Mouse (Mus musculus): ENCODE measurements around the gene Hoxa11. TPM values are rescaled to one million over a fixed set of nuclear protein-coding genes. Genes with fewer than 3 reads are reported as not detected.

The Hoxa11 gene
- polyA plus RNA-seq, 1 experiment from 2014 or later, result not detected

DNA sequence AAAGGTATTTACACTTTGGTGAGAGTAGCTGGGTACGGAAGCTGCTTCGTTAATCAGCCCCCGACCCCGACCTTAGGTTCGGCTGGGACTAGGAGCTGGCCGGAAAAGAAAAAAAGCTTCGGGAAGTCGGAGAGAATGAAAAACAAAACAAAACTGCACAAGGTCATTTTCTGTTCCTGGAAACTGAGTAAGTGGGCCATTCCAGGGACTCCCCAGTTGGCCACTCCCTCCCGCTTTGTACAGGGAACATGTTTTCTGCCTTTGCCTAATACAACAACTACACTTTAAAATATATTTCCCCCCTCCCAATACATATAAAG lies 21.0 kb upstream of the Hoxa11 start:
- TF ChIP-seq EP300 (IDR thresholded peaks at IDR 0.05), result no peak
- TF ChIP-seq CTCF (IDR thresholded peaks at IDR 0.05), result no peak
- H3K27ac ChIP-seq (ENCODE audit: low read length), result no peak overlapping the region
- peaks cover 89% of the 10 kb centered on the region for H3K27me3 ChIP-seq (replicated peaks; ENCODE audit: insufficient read depth, low read length)
- DNase-seq (ENCODE audit: low spot score) (no peak), ATAC-seq (no peak)
- H3K4me1 ChIP-seq (ENCODE audit: insufficient read depth, low read depth, low read length), result no peaks in the 10 kb centered on the region
- no peaks in the 10 kb centered on the region for H3K9me3 ChIP-seq (ENCODE audit: low read length)
- no peak overlapping the region for H3K4me2 ChIP-seq (replicated peaks; ENCODE audit: low read depth, low read length)
- H3K4me3 ChIP-seq (ENCODE audit: low read depth, low read length), result no peak overlapping the region
- H3K36me3 ChIP-seq (ENCODE audit: insufficient read depth, low read length), result no peaks in the 10 kb centered on the region
- H3K9ac ChIP-seq (replicated peaks; ENCODE audit: low read depth), result no peak overlapping the region
- 3% methylated on average over 9 of the region's 9 CpGs for WGBS

DNA sequence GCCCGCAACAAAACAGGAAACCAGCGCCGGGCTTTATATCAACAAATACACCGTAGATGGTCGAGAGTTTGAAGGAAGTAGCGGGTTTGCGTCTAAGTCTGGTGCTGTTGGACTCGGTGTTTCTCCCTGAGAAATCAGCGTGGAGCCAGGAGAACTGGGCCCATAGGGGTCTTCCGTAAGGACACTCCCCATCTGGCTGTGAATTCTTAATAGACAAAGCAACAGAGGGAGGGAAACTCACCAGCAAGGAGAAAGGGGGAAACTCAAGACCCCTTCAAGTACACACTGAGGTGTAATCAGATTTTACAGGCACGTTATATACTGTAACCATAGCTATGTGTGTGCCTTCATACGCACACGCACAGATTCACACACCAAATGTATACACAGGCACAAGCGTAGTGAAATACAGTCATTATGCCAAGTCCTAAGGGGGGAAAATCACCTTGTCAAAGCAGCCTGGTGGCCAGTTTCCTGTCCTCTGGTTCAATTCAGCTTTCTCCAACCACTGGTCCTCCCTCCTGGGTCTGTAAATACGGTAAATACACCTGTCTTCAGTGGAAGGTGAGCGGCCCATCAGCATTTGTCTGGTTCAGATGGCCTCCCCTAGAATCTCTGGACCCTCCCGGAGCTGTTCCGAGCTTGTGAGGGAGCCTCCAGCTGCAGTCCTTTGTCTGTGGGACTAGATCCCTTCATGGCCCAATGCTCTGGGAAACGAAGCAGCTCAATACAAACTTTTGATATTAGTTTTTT lies 20.5 kb upstream of the Hoxa11 start:
- DNase-seq (ENCODE audit: low spot score), result no peak
- H3K9ac ChIP-seq (replicated peaks; ENCODE audit: low read depth), result no peak overlapping the region

DNA sequence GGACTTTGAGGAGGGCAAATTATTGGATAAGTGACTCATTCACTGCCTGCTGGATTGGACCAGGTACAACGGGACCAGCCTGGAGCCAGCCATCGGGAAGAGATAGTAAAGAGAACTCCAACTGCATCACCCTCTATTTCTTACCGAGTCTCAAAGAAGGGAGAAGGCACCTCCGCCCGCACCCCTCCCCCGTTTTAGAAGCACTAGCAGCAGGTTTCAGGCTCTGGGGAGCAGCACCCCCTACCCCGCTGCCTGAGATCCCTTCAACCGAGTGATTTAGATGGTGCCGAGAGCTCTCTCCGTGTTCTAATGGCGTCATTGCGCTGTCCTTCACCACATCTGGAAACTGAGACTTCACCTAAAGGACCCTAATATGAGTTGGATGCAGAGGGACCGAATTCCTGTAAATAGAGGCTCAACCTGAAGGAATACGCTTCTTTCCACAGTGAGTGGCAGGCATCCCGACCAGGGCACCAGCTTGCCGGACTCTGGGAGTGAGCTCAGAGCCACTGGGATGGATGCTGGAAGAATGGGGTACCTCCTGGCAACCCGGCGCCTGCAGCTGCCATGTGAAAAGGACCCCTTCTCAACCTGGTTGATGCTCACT lies 19.8 kb upstream of the Hoxa11 start:
- no peak for ATAC-seq
- 2% methylated on average over 18 of the region's 18 CpGs for WGBS

More for the DNA sequence above, 20.5 kb upstream of the Hoxa11 start:
- under 1% methylated on average over 19 of the region's 19 CpGs for WGBS
- Histone ChIP-seq H3K4me3 (ENCODE audit: low read depth, low read length) (no peak overlapping the region), H3K27ac (ENCODE audit: low read length) (no peak overlapping the region), H3K27me3 (replicated peaks; ENCODE audit: insufficient read depth, low read length) (peaks cover 89% of the 10 kb centered on the region), H3K4me1 (ENCODE audit: insufficient read depth, low read depth, low read length) (no peaks in the 10 kb centered on the region), H3K4me2 (replicated peaks; ENCODE audit: low read depth, low read length) (no peak overlapping the region), H3K9me3 (ENCODE audit: low read length) (no peaks in the 10 kb centered on the region), H3K36me3 (ENCODE audit: insufficient read depth, low read length) (no peaks in the 10 kb centered on the region)
- ATAC-seq, result no peak
- TF ChIP-seq EP300 (IDR thresholded peaks at IDR 0.05) (no peak), CTCF (IDR thresholded peaks at IDR 0.05) (no peak)

DNA sequence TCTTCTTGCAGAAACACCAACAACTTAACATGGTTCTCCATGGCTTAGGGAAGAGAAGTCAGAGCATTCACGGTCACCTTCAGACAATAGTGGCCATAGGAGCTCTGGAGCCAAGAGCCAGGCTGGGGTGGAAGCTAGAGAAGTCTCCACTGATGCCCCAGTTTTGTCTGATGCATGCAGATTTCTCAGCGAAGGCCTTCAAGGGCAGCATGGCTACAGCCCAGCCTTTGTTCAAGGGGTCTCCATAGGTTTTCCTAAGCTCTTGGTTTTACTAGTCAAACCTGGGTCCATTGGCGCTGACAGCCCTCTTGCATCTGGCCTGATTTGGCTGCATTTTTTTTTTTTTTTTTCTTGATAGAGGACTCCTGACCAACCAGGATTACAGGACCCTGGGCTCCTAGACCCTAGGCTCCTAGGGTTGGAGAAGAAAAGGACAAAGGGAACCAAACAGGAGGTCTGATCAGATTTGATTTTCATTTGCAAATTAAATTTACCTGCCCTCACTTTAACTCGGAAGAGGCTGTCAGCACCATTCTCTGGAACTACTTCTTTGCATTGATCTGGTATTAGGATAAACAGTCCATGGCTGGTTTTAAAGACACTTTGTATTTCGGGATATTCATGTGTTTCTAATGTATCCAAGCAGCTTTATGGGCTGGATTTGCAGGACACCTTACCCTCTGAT lies 18.6 kb upstream of the Hoxa11 start:
- TF ChIP-seq EP300 (IDR thresholded peaks at IDR 0.05) (no peak), CTCF (IDR thresholded peaks at IDR 0.05) (no peak)
- H3K9ac ChIP-seq (replicated peaks; ENCODE audit: low read depth), result no peak overlapping the region
- H3K4me1 ChIP-seq (ENCODE audit: insufficient read depth, low read depth, low read length), result no peaks in the 10 kb centered on the region
- H3K9me3 ChIP-seq (ENCODE audit: low read length), result no peaks in the 10 kb centered on the region
- 6% methylated on average over 5 of the region's 5 CpGs for WGBS
- DNase-seq (ENCODE audit: low spot score), result no peak
- H3K4me3 ChIP-seq (ENCODE audit: low read depth, low read length), result no peak overlapping the region
- H3K4me2 ChIP-seq (replicated peaks; ENCODE audit: low read depth, low read length), result no peak overlapping the region
- H3K36me3 ChIP-seq (ENCODE audit: insufficient read depth, low read length), result no peaks in the 10 kb centered on the region
- no peak for ATAC-seq
- H3K27ac ChIP-seq (ENCODE audit: low read length), result no peak overlapping the region
- H3K27me3 ChIP-seq (replicated peaks; ENCODE audit: insufficient read depth, low read length), result peaks cover 84% of the 10 kb centered on the region

More for the DNA sequence above, 19.8 kb upstream of the Hoxa11 start:
- TF ChIP-seq EP300 (IDR thresholded peaks at IDR 0.05) (no peak), CTCF (IDR thresholded peaks at IDR 0.05) (no peak)
- Histone ChIP-seq H3K4me3 (ENCODE audit: low read depth, low read length) (no peak overlapping the region), H3K4me1 (ENCODE audit: insufficient read depth, low read depth, low read length) (no peaks in the 10 kb centered on the region), H3K36me3 (ENCODE audit: insufficient read depth, low read length) (no peaks in the 10 kb centered on the region), H3K27me3 (replicated peaks; ENCODE audit: insufficient read depth, low read length) (peaks cover 87% of the 10 kb centered on the region), H3K27ac (ENCODE audit: low read length) (no peak overlapping the region), H3K9ac (replicated peaks; ENCODE audit: low read depth) (no peak overlapping the region), H3K9me3 (ENCODE audit: low read length) (no peaks in the 10 kb centered on the region), H3K4me2 (replicated peaks; ENCODE audit: low read depth, low read length) (no peak overlapping the region)
- no peak for DNase-seq (ENCODE audit: low spot score)

DNA sequence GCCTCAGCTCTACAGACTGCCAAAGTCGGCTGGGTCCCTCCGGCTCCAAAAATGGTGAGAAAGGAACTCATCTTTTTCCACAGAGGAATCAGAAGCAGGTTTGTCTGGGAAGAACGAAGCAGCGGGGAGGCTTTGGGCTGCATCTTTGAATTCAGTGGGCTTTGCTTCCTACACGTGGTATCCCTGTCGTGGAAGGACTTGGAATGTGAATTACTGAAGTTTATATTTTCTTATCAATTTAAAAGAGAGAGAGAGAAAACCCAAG lies 17.6 kb upstream of the Hoxa11 start:
- Histone ChIP-seq H3K4me1 (ENCODE audit: insufficient read depth, low read depth, low read length) (no peaks in the 10 kb centered on the region), H3K9ac (replicated peaks; ENCODE audit: low read depth) (no peak overlapping the region), H3K9me3 (ENCODE audit: low read length) (no peaks in the 10 kb centered on the region), H3K4me3 (ENCODE audit: low read depth, low read length) (no peak overlapping the region), H3K4me2 (replicated peaks; ENCODE audit: low read depth, low read length) (no peak overlapping the region), H3K36me3 (ENCODE audit: insufficient read depth, low read length) (no peaks in the 10 kb centered on the region), H3K27me3 (replicated peaks; ENCODE audit: insufficient read depth, low read length) (peaks cover 84% of the 10 kb centered on the region), H3K27ac (ENCODE audit: low read length) (no peak overlapping the region)
- WGBS, result 2% methylated on average over 6 of the region's 6 CpGs
- no peak for TF ChIP-seq EP300 (IDR thresholded peaks at IDR 0.05)
- TF ChIP-seq CTCF (IDR thresholded peaks at IDR 0.05), result no peak
- DNase-seq (ENCODE audit: low spot score) (no peak), ATAC-seq (no peak)

DNA sequence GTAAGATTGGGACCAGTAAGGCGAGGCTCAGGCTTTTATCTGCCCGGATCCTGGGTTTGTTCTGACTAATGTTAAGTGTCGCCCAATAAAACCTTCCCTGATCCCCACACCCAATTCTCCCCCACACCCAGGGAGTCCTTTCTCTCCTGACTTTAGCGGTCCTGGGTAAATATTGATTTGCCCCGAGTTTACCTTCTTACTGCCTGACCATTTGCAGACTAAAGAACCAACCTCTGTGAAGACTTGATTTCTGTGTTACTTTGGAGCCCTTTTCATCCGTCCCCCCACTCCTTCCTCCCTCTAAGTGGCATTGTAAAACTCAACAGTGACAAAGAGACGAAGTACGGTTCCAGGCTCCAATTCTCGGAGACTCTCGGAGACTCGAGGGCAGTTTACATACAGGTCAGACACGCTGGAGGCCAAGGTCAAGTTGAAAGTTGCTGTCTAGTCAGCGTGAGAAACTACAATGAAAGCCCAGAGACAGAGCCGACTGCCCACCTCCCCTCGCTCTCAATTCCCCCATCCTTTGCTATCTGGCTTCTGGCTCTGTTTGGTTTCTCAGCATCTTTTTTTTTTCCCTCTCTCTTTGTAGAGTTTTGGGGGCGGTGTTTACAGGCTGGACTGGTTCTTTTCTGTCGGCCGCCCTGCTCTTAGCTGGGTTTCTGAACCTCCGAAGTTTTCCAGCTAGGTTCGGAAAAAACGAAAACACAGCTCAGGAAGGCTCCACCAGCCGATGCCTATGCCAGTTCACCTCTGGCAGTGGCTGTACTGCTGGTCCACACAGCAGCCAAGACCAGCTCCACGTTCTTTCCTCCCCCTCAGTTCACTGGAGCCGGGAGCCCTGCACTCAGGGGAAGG lies 17.1 kb upstream of the Hoxa11 start:
- no peak for DNase-seq (ENCODE audit: low spot score)
- Histone ChIP-seq H3K27ac (ENCODE audit: low read length) (no peak overlapping the region), H3K9me3 (ENCODE audit: low read length) (no peaks in the 10 kb centered on the region), H3K9ac (replicated peaks; ENCODE audit: low read depth) (no peak overlapping the region), H3K27me3 (replicated peaks; ENCODE audit: insufficient read depth, low read length) (peaks cover 82% of the 10 kb centered on the region), H3K4me2 (replicated peaks; ENCODE audit: low read depth, low read length) (no peak overlapping the region), H3K36me3 (ENCODE audit: insufficient read depth, low read length) (no peaks in the 10 kb centered on the region), H3K4me3 (ENCODE audit: low read depth, low read length) (peak overlapping the region; percentile 3; the same call in 1 of the 2 replicates), H3K4me1 (ENCODE audit: insufficient read depth, low read depth, low read length) (no peaks in the 10 kb centered on the region)
- no peak for TF ChIP-seq EP300 (IDR thresholded peaks at IDR 0.05)
- no peak for TF ChIP-seq CTCF (IDR thresholded peaks at IDR 0.05)
- no peak for ATAC-seq
- WGBS, result 5% methylated on average over 24 of the region's 24 CpGs
